Mouse (Mus musculus) liver, adult 2 months (tissue): ENCODE results near the gene Prkca.

Experiments
- CTCF ChIP-seq: fragments of 200-500 bp; IDR thresholded peaks from 2 replicates; pipeline ENCODE4 v1.5.1; 2011; ENCODE audit warnings: low read depth, low read length, control low read depth
- POLR2A ChIP-seq: fragments of 200-500 bp; IDR thresholded peaks from 2 replicates; pipeline ENCODE4 v1.6.1; 2011; ENCODE audit warnings: low read length, control low read depth; ENCODE audit not compliant: insufficient read depth; ENCODE audit errors: extremely low read depth

DNA sequence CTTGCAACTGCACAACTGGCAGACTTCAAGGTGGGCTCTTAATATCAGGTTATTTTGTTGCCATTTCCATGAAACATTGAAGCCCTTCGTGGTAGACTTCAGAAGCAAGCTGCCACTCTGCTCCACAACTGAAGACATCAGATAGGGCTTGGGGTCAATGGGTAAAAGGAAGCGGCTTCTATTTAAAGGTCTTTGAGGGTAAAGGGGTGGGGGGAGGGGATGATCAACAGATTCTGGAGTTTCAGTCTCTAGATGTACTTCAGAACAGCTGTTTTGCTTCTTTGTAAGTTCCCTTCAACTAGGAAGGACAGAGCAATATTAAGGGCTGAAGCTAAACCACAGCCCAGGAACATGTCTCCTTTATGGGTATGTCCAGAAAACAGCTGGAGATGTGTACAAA is 31.8 kb downstream of the Prkca start:
- TF ChIP-seq CTCF (no peak), POLR2A (no peak)
